Mouse (Mus musculus): ENCODE results near the gene Exosc1. TPM values are rescaled to one million over a fixed set of nuclear protein-coding genes. Genes with fewer than 3 reads are reported as not detected.

The Exosc1 gene
- total RNA-seq, 2 experiments from 2014 or later = 18.0 to 18.2 TPM

Other genes with a start within 250 kb of the Exosc1 start
- not detected for gene Slit1, start 189.8 kb downstream of the Exosc1 start, total RNA-seq (2021)
- gene Arhgap19, start 131.4 kb downstream of the Exosc1 start, total RNA-seq (2021) = 10 to 100 TPM in 1 of 2 experiments, 1 to 10 TPM in 1; 9.5 to 10.2 TPM
- gene Frat1, start 103.5 kb downstream of the Exosc1 start, total RNA-seq (2021) = 1 to 10 TPM; 2.1 to 2.3 TPM
- gene Frat2, start 85.3 kb downstream of the Exosc1 start, total RNA-seq (2021) = 1 to 10 TPM; 3.6 to 3.9 TPM
- 10 to 100 TPM; 19.9 to 23.4 TPM for gene Rrp12, start 37.2 kb downstream of the Exosc1 start, total RNA-seq (2021)
- 100 to 1,000 TPM; 150 to 162 TPM for gene Pgam1, start 21.5 kb downstream of the Exosc1 start, total RNA-seq (2021)
- gene Zdhhc16, start 57 bp upstream of the Exosc1 start, total RNA-seq (2021) = 10 to 100 TPM; 30.7 to 31.7 TPM
- gene Mms19, start 47.7 kb upstream of the Exosc1 start, total RNA-seq (2021) = 10 to 100 TPM; 19.3 to 20.1 TPM
- gene Ubtd1, start 48.3 kb upstream of the Exosc1 start, total RNA-seq (2021) = 10 to 100 TPM; 26.4 to 28.3 TPM
- under 1 TPM in 1 of 2 experiments, not detected in 1; 0.25 TPM for gene Ankrd2, start 102.6 kb upstream of the Exosc1 start, total RNA-seq (2021)
- gene Hoga1, start 112.2 kb upstream of the Exosc1 start, total RNA-seq (2021) = 1 to 10 TPM; 2.5 to 2.8 TPM
- gene 4933411K16Rik, start 118.8 kb upstream of the Exosc1 start, total RNA-seq (2021) = under 1 TPM; 0.26 to 0.50 TPM
- gene Morn4, start 152.9 kb upstream of the Exosc1 start, total RNA-seq (2021) = 10 to 100 TPM in 1 of 2 experiments, 1 to 10 TPM in 1; 8.8 to 10.6 TPM
- 10 to 100 TPM; 16.7 to 19.5 TPM for gene Pi4k2a, start 157.0 kb upstream of the Exosc1 start, total RNA-seq (2021)
- 10 to 100 TPM; 17.9 to 19.5 TPM for gene Avpi1, start 195.6 kb upstream of the Exosc1 start, total RNA-seq (2021)
- gene Marveld1, start 214.0 kb upstream of the Exosc1 start, total RNA-seq (2021) = 10 to 100 TPM; 37.3 to 40.7 TPM
- gene Zfyve27, start 230.5 kb upstream of the Exosc1 start, total RNA-seq (2021) = 10 to 100 TPM; 28.4 to 32.4 TPM